Mouse (Mus musculus): ENCODE results near the gene Aprt.

- no peak for TF ChIP-seq MAZ (IDR thresholded peaks at IDR 0.05; ENCODE audit: low read depth, low read length)
- TF ChIP-seq CTCF (IDR thresholded peaks at IDR 0.05 in 2 of 3, conservative IDR thresholded peaks at IDR 0.05 in 1 of 3; ENCODE audit: control insufficient read depth in 1 of 3, insufficient read depth in 1 of 3, low read depth in 2 of 3, low read length in 3 of 3, poor library complexity in 1 of 3, severe bottlenecking in 1 of 3) = no peak
- no peak for TF ChIP-seq ETS1 (IDR thresholded peaks at IDR 0.05; ENCODE audit: low read depth, low read length)
- TF ChIP-seq EP300 (IDR thresholded peaks at IDR 0.05; ENCODE audit: low read depth in 1 of 2, low read length in 2 of 2) = no peak
- TF ChIP-seq USF1 (IDR thresholded peaks at IDR 0.05; ENCODE audit: low read depth, low read length) = no peak
- no peak for TF ChIP-seq RCOR1 (IDR thresholded peaks at IDR 0.05; ENCODE audit: low read depth, low read length)
- no peak for TF ChIP-seq MXI1 (IDR thresholded peaks at IDR 0.05; ENCODE audit: low read depth, low read length)
- TF ChIP-seq E2F4 (IDR thresholded peaks at IDR 0.05; ENCODE audit: borderline replicate concordance, low read depth, low read length) = no peak
- no peak for TF ChIP-seq GATA1 (IDR thresholded peaks at IDR 0.05; ENCODE audit: low read depth, low read length)
- TF ChIP-seq MAFK (IDR thresholded peaks at IDR 0.05; ENCODE audit: borderline replicate concordance, low read depth, low read length) = no peak
- TF ChIP-seq ZNF384 (IDR thresholded peaks at IDR 0.05; ENCODE audit: low read depth, low read length) = no peak
Observed at GRCm38 (mm10) chr8:122610209-122610608, 33.5 kb upstream of the Aprt start.

All from MEL (cell line).